Mouse (Mus musculus) CH12.LX (cell line): ENCODE data around the gene Rassf8.

Experiments used
- CTCF ChIP-seq, 2 experiments: IDR thresholded peaks in 1 of 2; conservative IDR thresholded peaks in 1 of 2; 2 replicates each; pipeline ENCODE4 v1.5.1; 2011 to 2012; ENCODE audit warnings: low read depth in 2 of 2, low read length in 2 of 2, improper control_type of control experiment in 1 of 2, inconsistent platforms in 1 of 2, mild to moderate bottlenecking in 1 of 2, moderate library complexity in 1 of 2
- EP300 ChIP-seq: IDR thresholded peaks from 2 replicates; pipeline ENCODE4 v1.6.1; 2011; ENCODE audit warnings: low read length, improper control_type of control experiment
- MAZ ChIP-seq: IDR thresholded peaks from 2 replicates; pipeline ENCODE4 v1.6.1; 2012; ENCODE audit warnings: low read depth, mild to moderate bottlenecking, inconsistent platforms, low read length, improper control_type of control experiment, moderate library complexity

GRCm38 (mm10) chr6:145864171-145864570, 117.6 kb downstream of the Rassf8 start:
- TF ChIP-seq CTCF (conservative IDR thresholded peaks at IDR 0.05 in 1 of 2, IDR thresholded peaks at IDR 0.05 in 1 of 2; ENCODE audit: low read depth in 2 of 2, low read length in 2 of 2), result no peak
- TF ChIP-seq EP300, result no peak
- no peak for TF ChIP-seq MAZ
